Mouse (Mus musculus) bone marrow macrophage, adult 2 months (primary cell): ENCODE results near the gene Baiap2. TPM values are rescaled to one million over a fixed set of nuclear protein-coding genes. Genes with fewer than 3 reads are reported as not detected.
A peak's percentile ranks its signal among the peaks of the same experiment; 100 is the strongest.

ENCODE experiments used
- H3K27ac ChIP-seq: 2 replicates; pipeline ENCODE4 v1.5.1; 2012; ENCODE audit warnings: low read depth, low read length; ENCODE audit not compliant: insufficient read depth
- H3K4me1 ChIP-seq: 2 replicates; pipeline ENCODE4 v1.6.1; 2012; ENCODE audit warnings: low read length; ENCODE audit not compliant: control insufficient read depth, insufficient read depth
- H3K4me3 ChIP-seq: 2 replicates; pipeline ENCODE4 v1.5.1; 2012; ENCODE audit warnings: mild to moderate bottlenecking, low read length, moderate library complexity; ENCODE audit not compliant: insufficient read depth
- CTCF ChIP-seq: IDR thresholded peaks from 2 replicates; pipeline ENCODE4 v1.5.1; 2012; ENCODE audit warnings: low read depth, mild to moderate bottlenecking, low read length, moderate library complexity
- POLR2A ChIP-seq: IDR thresholded peaks from 2 replicates; pipeline ENCODE4 v1.6.1; 2012; ENCODE audit warnings: mild to moderate bottlenecking, low read depth, low read length, borderline replicate concordance
- polyA plus RNA-seq: library from polyadenylated mRNA; stranded (reverse); fragments of >200 nt; gene quantifications from 2 replicates; pipeline ENCODE4 v1.2.4, GENCODE M21; 2012; ENCODE audit not compliant: missing spikeins, insufficient read depth, insufficient read length

Baiap2 gene
- polyA plus RNA-seq, 1 experiment: 41.8 TPM

DNA sequence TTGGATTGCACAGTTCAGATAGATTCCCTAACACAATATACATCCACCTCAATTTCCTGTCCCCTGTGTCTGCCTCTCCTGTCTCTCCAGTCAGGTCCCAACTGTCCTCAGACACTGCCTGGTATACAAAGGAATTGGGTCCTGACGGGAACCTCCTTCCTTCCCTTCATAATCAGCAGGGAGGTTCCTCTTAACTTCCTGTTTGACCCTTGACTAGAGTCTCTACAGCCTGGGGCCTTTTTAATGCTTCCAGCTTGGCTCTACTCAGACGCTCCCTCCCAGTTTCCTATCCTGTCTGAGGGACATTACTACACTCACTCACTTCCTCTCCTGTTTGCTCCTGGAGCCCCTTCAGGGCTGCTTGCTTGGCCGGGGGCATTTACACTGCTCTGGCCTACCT lies 12.9 kb downstream of the Baiap2 start:
- Histone ChIP-seq H3K4me3 (no peak overlapping the region), H3K4me1 (peaks cover 60% of the 10 kb centered on the region), H3K27ac (peak overlapping the region; percentile 14; the same call in 1 of the 2 replicates)
- TF ChIP-seq POLR2A (no peak), CTCF (no peak)

DNA sequence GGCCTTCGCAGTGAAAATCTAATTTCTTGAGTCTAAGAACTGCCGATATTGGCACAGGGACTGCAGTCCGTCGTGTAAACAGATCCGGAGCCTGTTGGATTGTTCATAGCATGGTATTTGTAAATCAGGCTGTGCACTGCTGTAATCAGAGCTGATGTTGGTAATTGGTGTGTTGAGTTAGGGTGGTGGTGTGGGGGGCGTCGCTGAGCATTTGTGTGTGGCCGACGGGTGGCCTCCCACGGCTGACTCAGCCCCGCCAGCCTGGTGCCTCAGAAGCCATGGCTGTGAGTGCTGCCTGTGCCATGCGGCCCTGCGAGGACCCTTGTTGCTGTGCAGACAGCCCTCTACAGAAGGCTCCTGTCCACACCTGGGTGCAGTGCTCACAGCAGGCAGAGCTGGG lies 14.0 kb downstream of the Baiap2 start:
- peaks cover 51% of the 10 kb centered on the region for H3K4me1 ChIP-seq

DNA sequence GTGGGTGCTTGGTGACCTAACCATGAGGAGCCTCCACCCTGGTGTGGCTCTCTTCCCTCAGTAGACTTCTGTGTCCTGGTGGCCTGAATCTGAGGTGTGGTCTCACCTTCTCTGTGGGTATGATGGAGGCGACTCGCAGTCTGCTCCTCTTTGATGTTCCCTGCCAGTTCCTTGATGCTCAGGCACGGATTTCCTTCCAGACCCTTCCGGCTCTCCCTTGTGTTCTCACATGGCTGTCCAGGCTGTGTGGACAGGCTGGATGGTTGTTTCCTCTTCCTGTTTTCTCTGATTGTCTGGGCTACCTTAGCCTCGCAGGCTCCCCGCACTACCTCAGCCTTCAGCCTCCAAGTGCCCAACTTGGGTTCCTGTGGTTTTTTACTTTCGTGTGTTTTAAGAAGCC lies 16.3 kb downstream of the Baiap2 start:
- no peak overlapping the region for H3K27ac ChIP-seq
- H3K4me3 ChIP-seq: no peak overlapping the region
- TF ChIP-seq CTCF: no peak
- no peak for TF ChIP-seq POLR2A
- H3K4me1 ChIP-seq: peaks cover 31% of the 10 kb centered on the region

More for the DNA sequence above, 14.0 kb downstream of the Baiap2 start:
- TF ChIP-seq CTCF (no peak), POLR2A (no peak)
- no peak overlapping the region for H3K4me3 ChIP-seq
- no peak overlapping the region for H3K27ac ChIP-seq

DNA sequence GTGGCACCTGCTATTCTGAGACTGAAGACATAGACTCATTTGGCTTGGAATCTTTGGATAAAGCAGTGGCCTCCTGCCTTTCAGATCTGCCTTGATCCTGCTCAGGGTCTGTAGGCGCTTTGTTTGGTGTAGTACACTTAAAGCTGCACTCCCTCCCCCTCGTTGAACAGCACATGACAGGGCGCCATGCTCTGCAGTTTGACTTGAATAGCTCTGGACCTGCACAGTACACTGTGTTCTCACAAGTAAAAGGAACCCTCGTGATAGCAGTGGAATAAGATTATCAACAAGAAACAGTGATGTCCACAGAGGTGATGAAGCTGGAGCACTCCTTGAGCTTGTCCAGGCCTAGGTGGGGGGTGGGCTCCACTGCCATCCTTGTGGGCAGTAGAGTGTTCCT lies 17.2 kb downstream of the Baiap2 start:
- no peak overlapping the region for H3K27ac ChIP-seq
- no peak for TF ChIP-seq POLR2A
- TF ChIP-seq CTCF: no peak
- peaks cover 23% of the 10 kb centered on the region for H3K4me1 ChIP-seq
- no peak overlapping the region for H3K4me3 ChIP-seq

DNA sequence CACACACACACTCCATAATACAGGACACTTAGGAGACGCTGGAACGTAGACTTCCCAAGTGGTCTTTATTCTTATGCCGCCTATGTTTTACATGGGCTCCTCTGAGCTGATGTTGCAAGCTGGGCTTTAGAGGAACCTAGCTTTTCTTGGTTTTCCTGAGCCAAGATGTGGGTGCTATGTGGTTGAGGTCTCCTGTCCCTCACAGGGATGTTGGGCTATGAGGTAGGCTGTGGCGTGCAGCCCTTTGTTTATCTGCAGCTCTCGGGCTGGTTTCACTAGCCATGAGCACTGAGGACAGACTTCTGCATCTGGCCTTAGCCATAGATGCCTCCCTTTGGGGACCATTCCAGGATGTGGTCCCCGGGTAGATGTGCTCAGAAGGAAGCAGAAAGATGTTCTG lies 18.1 kb downstream of the Baiap2 start:
- TF ChIP-seq POLR2A (no peak), CTCF (no peak)
- no peak overlapping the region for H3K4me3 ChIP-seq
- no peak overlapping the region for H3K27ac ChIP-seq
- peaks cover 15% of the 10 kb centered on the region for H3K4me1 ChIP-seq

DNA sequence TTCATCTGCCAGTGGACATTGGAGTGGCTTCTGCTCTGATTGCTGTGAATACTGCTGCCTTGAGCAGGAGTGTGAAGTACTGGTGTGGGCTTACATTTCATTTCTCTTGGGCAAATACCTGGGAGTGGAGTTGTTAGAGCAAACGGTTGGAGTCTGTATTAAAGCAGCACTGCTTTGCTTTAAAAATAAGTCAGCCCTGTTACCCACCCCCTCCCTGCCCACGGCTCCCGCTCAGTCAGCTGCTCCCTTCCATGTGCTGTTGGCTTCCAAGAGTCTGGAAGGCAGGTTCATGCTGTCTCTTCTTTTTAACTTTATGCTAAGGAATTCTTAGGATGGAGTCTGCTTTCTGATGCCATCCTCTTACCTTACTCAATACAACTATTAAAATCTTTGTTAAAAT lies 18.9 kb downstream of the Baiap2 start:
- no peak overlapping the region for H3K4me3 ChIP-seq
- TF ChIP-seq CTCF (no peak), POLR2A (no peak)
- H3K4me1 ChIP-seq: peaks cover 10% of the 10 kb centered on the region; the same call in 1 of the 2 replicates
- H3K27ac ChIP-seq: no peak overlapping the region

DNA sequence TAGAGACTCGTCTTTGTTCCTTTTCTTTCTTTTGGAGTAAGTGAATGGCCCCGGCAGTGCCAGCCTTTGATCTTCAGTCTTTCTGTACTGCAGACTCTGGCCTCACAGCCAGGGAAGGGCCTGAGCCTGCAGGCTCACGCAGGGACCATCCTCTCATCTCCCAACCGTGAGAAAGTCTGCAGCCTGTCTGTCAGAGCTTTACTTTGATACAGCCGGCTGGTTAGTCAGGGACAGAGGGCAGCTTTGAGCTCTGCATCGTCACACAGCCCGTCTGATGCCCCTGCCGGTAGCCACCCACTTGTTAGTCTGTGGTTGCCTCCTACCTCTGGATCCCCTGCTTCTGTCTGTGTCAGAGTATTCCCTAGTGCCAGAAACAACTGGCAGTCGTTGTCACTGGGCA lies 22.5 kb downstream of the Baiap2 start:
- Histone ChIP-seq H3K4me3 (no peak overlapping the region), H3K27ac (no peak overlapping the region), H3K4me1 (peaks cover 5% of the 10 kb centered on the region; the same call in 1 of the 2 replicates)
- TF ChIP-seq POLR2A: no peak
- TF ChIP-seq CTCF: no peak

DNA sequence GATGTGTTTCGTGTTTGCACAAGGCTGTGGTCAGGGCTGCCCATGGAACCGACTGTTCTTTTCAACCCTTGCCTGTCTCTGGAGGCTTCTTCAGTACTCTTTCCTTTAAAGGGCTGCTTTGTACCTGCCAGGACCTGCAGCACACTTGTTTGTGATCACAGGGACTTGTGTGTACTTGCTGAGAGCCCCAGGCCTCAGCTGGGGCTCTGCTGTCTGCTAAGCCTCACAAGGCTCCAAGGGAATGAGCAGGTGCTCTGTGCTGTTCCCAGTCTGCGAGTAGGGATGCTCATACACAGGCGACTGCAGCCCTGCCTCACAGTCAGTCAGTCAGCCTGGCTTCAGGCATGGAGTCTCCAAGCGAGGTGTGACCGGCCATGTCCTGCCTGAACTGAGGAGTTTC lies 23.7 kb downstream of the Baiap2 start:
- Histone ChIP-seq H3K4me1 (0 out of 2 replicates have a peak, but pooled peaks cover 2% of the 10 kb centered on the region), H3K27ac (no peak overlapping the region), H3K4me3 (no peak overlapping the region)
- no peak for TF ChIP-seq CTCF
- TF ChIP-seq POLR2A: no peak

DNA sequence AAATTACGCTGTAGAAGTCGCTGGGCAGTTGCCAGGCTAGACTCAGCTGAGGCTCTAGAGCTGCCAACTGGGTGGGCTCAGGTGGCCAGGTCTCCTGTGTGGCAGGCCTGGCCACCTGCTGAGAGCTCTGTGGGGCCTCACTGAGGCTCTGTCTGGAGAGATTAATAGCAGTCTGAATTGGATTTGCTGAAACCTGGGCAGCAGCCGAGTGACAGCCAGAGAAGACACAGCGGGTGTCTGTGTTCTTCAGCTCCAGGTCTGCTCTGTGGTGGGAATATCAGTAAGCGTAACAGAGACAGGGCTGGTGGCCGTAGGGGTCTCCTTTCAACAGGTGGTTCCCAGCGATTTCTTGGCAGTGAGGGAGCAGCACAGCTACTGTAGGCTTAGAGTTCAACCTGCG lies 24.8 kb downstream of the Baiap2 start:
- H3K27ac ChIP-seq: no peak overlapping the region

DNA sequence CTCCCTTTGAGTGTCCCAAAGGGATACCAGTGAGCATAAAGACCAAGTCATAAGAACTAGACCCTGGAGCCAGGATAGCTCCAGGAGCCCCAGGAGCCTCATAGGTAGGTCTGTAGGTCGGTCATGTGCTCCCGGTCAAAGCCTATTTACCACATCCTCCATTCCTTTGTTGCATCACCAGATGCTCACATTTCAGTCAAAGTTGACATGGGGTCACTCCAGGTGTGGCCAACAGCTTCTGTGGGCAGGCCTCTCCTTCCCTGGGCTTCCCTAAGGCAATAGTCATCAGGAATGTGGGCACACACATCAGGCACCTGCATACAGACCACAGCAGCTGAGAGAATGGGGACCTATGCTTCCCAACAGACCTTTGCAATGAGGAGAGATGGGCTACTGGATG lies 25.3 kb downstream of the Baiap2 start:
- TF ChIP-seq CTCF (no peak), POLR2A (no peak)
- H3K4me1 ChIP-seq: 0 out of 2 replicates have a peak, but pooled peaks cover 2% of the 10 kb centered on the region
- H3K27ac ChIP-seq: no peak overlapping the region

More for the DNA sequence above, 24.8 kb downstream of the Baiap2 start:
- no peak overlapping the region for H3K4me3 ChIP-seq
- 0 out of 2 replicates have a peak, but pooled peaks cover 2% of the 10 kb centered on the region for H3K4me1 ChIP-seq
- TF ChIP-seq CTCF (no peak), POLR2A (no peak)

DNA sequence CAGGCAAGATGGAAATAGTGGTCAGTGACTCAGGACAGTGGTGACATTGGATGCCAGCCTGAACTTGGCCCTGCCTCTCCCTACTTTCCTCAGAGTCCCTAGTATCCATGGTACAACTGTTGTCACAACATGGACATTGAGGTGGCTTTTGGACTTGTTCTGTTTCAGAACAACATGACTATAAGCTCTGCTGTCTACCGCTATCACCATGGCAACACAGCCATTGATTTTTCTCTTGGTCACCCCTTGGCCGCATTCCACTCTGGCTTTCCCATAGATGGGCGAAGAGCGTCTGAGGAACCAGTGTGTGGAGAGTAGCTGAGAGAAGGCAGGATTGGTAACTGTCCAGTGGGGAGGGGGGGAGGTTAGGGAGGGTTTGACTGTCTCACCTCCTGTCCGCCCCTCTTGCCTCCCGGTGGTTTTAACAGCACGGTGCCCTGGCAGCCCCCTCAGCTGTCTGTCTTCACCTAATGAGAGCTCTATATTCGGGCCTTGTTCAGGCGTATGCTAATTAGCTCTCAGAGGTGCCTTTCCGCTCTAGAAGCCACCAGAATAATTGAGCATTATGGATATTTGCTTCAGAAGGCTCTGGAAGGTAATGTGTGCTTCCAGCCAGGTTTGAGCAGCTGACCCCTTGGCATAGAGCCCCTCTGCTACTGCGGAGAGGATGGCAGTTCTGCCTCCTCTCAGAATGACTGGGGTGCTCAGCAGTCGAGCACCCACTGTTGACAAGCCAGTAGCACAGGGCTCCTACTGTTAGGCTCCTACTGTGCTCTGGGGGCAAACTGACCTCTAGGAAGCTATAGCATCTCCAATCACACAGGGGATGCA lies 27.7 kb downstream of the Baiap2 start:
- Histone ChIP-seq H3K4me3 (no peak overlapping the region), H3K27ac (no peak overlapping the region), H3K4me1 (peaks cover under 1% of the 10 kb centered on the region; the same call in 1 of the 2 replicates)
- TF ChIP-seq POLR2A (no peak), CTCF (no peak)

More for the DNA sequence above, 25.3 kb downstream of the Baiap2 start:
- no peak overlapping the region for H3K4me3 ChIP-seq
